Mouse (Mus musculus) ES-E14 (cell line): Measurements from ENCODE around the gene Itm2b. TPM values are rescaled to one million over a fixed set of nuclear protein-coding genes. Genes with fewer than 3 reads are reported as not detected.

Experiments
- DNase-seq: peaks from one replicate; pipeline ENCODE4 v3.0.0-alpha.2; 2013; ENCODE audit warnings: low read depth, low spot score
- H3K27ac ChIP-seq: 2 replicates; pipeline ENCODE4 v1.5.1; 2012; ENCODE audit warnings: low read depth, mild to moderate bottlenecking, low read length, moderate library complexity, mixed read lengths; ENCODE audit not compliant: poor library complexity, insufficient read depth, severe bottlenecking
- H3K36me3 ChIP-seq: 2 replicates; pipeline ENCODE4 v1.6.1; 2012; ENCODE audit warnings: mild to moderate bottlenecking, low read length, moderate library complexity, mixed read lengths; ENCODE audit not compliant: control insufficient read depth, poor library complexity, insufficient read depth, severe bottlenecking
- H3K4me1 ChIP-seq, 2 experiments: fragments of 150-350 bp in 1 of 2; sonication (generic) in 1 of 2; 2 replicates each; pipeline ENCODE4 v1.6.1; 2012; ENCODE audit warnings: low read length in 2 of 2, mild to moderate bottlenecking in 1 of 2, mixed read lengths in 1 of 2; ENCODE audit not compliant: control insufficient read depth in 2 of 2, insufficient read depth in 2 of 2, poor library complexity in 1 of 2
- H3K4me3 ChIP-seq, 2 experiments: fragments of 150-350 bp in 1 of 2; sonication (generic) in 1 of 2; 2 replicates each; pipeline ENCODE4 v1.5.1; 2012; ENCODE audit warnings: low read length in 2 of 2, low read depth in 1 of 2, mild to moderate bottlenecking in 1 of 2, mixed read lengths in 1 of 2; ENCODE audit not compliant: insufficient read depth in 1 of 2, poor library complexity in 1 of 2, severe bottlenecking in 1 of 2
- H3K9ac ChIP-seq: 2 replicates; pipeline ENCODE4 v1.6.1; 2012; ENCODE audit warnings: low read depth, mild to moderate bottlenecking, low read length, mixed read lengths; ENCODE audit not compliant: poor library complexity, insufficient read depth, severe bottlenecking
- H3K9me3 ChIP-seq: fragments of 150-350 bp; sonication (generic); 2 replicates; pipeline ENCODE4 v1.6.1; 2012; ENCODE audit warnings: low read depth, mild to moderate bottlenecking, low read length; ENCODE audit not compliant: control insufficient read depth, insufficient read depth
- CHD2 ChIP-seq: IDR thresholded peaks from 2 replicates; pipeline ENCODE4 v1.6.1; 2014; ENCODE audit warnings: mild to moderate bottlenecking, low read depth, low read length, inconsistent platforms
- HCFC1 ChIP-seq: IDR thresholded peaks from 2 replicates; pipeline ENCODE4 v1.6.1; 2012; ENCODE audit warnings: low read length, inconsistent platforms, borderline replicate concordance; ENCODE audit not compliant: insufficient read depth
- MAFK ChIP-seq: IDR thresholded peaks from 2 replicates; pipeline ENCODE4 v1.6.1; 2014; ENCODE audit warnings: mild to moderate bottlenecking, low read depth, low read length, inconsistent platforms; ENCODE audit not compliant: insufficient read depth
- ZC3H11A ChIP-seq: IDR thresholded peaks from 2 replicates; pipeline ENCODE4 v1.6.1; 2012; ENCODE audit warnings: low read depth, mild to moderate bottlenecking, inconsistent platforms, low read length, borderline replicate concordance
- ZNF384 ChIP-seq: IDR thresholded peaks from 2 replicates; pipeline ENCODE4 v1.6.1; 2012; ENCODE audit warnings: low read depth, low read length, inconsistent platforms
- in situ Hi-C, 2 experiments: fragments of 600-800 bp; cut with MboI; formaldehyde crosslinking; loops; one replicate each; pipeline ENCODE4 v1.15.1; 2025; ENCODE audit warnings: low sequenced_read_pairs in 2 of 2, inconsistent platforms in 1 of 2; ENCODE audit not compliant: unreplicated experiment in 2 of 2
- total RNA-seq: library from RNA; depleted of rRNA; stranded (reverse); fragments of 300-350 nt; gene quantifications from 2 replicates; pipeline ENCODE4 v1.2.3, GENCODE M21; 2012

Itm2b gene
- total RNA-seq, 1 experiment, result 97.7 TPM

GRCm38 (mm10) chr14:73404016-73404415 is 18.9 kb upstream of the Itm2b start:
- Histone ChIP-seq H3K9ac (no peak overlapping the region), H3K36me3 (no peaks in the 10 kb centered on the region), H3K4me3 (no peak overlapping the region), H3K9me3 (no peaks in the 10 kb centered on the region), H3K27ac (no peak overlapping the region), H3K4me1 (peaks cover 0 to 5% of the 10 kb centered on the region in 2 experiments; a peak in 2 of 4 replicates)
- DNase-seq, result no peak
- in situ Hi-C loops, result no loop called here
- TF ChIP-seq CHD2 (no peak), ZNF384 (no peak), MAFK (no peak), ZC3H11A (no peak), HCFC1 (no peak)

- in situ Hi-C loops, result no loop called here
- no peak for DNase-seq
- Histone ChIP-seq H3K9ac (no peak overlapping the region), H3K36me3 (no peaks in the 10 kb centered on the region), H3K4me3 (no peak overlapping the region), H3K4me1 (peaks cover 0 to 5% of the 10 kb centered on the region in 2 experiments; a peak in 2 of 4 replicates), H3K9me3 (no peaks in the 10 kb centered on the region), H3K27ac (no peak overlapping the region)
- TF ChIP-seq MAFK (no peak), ZNF384 (no peak), HCFC1 (no peak), CHD2 (no peak), ZC3H11A (no peak)
These were observed 18.3 kb upstream of the Itm2b start for GRCm38 (mm10) chr14:73403351-73403750.

GRCm38 (mm10) chr14:73402296-73403035 is 17.4 kb upstream of the Itm2b start:
- no peaks in the 10 kb centered on the region for H3K9me3 ChIP-seq
- TF ChIP-seq CHD2, result no peak
- TF ChIP-seq MAFK, result no peak
- TF ChIP-seq ZC3H11A, result no peak
- TF ChIP-seq ZNF384, result no peak
- TF ChIP-seq HCFC1, result no peak
- no peak for DNase-seq
- H3K36me3 ChIP-seq, result no peaks in the 10 kb centered on the region
- no peak overlapping the region for H3K4me3 ChIP-seq
- in situ Hi-C loops, result no loop called here
- H3K27ac ChIP-seq, result no peak overlapping the region
- H3K9ac ChIP-seq, result no peak overlapping the region
- H3K4me1 ChIP-seq, result peaks cover 0 to 5% of the 10 kb centered on the region in 2 experiments; a peak in 2 of 4 replicates

- Histone ChIP-seq H3K4me1 (peaks cover 0 to 5% of the 10 kb centered on the region in 2 experiments; a peak in 2 of 4 replicates), H3K27ac (no peak overlapping the region), H3K4me3 (no peak overlapping the region), H3K36me3 (no peaks in the 10 kb centered on the region), H3K9me3 (no peaks in the 10 kb centered on the region), H3K9ac (no peak overlapping the region)
- no peak for DNase-seq
- TF ChIP-seq HCFC1 (no peak), MAFK (no peak), CHD2 (no peak), ZNF384 (no peak), ZC3H11A (no peak)
- in situ Hi-C loops, result no loop called here
These were observed 16.3 kb upstream of the Itm2b start for GRCm38 (mm10) chr14:73401408-73401807.
